Mouse (Mus musculus) neural tube, embryonic 11.5 days (tissue): Measurements from ENCODE around the gene Acod1. TPM values are rescaled to one million over a fixed set of nuclear protein-coding genes. Genes with fewer than 3 reads are reported as not detected.

ENCODE experiments used
- ATAC-seq: fragments of 200-750 bp; cut with Nextera tagmentation; 2 replicates; pipeline ENCODE4 v1.8.0; 2017; ENCODE audit warnings: moderate number of reproducible peaks, mild to moderate bottlenecking, moderate TSS enrichment, moderate library complexity; ENCODE audit not compliant: insufficient read depth, low FRiP score, low TSS enrichment
- DNase-seq: peaks from one replicate; pipeline ENCODE4 v3.0.0-alpha.2; 2015; ENCODE audit warnings: low spot score
- H3K27ac ChIP-seq: fragments of 300-500 bp; sonication (generic); 2 replicates; pipeline ENCODE4 v1.5.1; 2014; ENCODE audit warnings: low read depth, mild to moderate bottlenecking, low read length
- H3K27me3 ChIP-seq: fragments of 300-500 bp; sonication (generic); 2 replicates; pipeline ENCODE4 v1.6.1; 2014; ENCODE audit warnings: mild to moderate bottlenecking, low read length, mixed read lengths; ENCODE audit not compliant: control insufficient read depth, insufficient read depth
- H3K36me3 ChIP-seq: fragments of 300-500 bp; sonication (generic); 2 replicates; pipeline ENCODE4 v1.6.1; 2014; ENCODE audit warnings: mild to moderate bottlenecking, low read length, moderate library complexity, mixed read lengths; ENCODE audit not compliant: control insufficient read depth, insufficient read depth
- H3K4me1 ChIP-seq: fragments of 300-500 bp; sonication (generic); 2 replicates; pipeline ENCODE4 v1.6.1; 2014; ENCODE audit warnings: low read length, mixed read lengths; ENCODE audit not compliant: control insufficient read depth, insufficient read depth
- H3K4me2 ChIP-seq: fragments of 300-500 bp; sonication (generic); 2 replicates; pipeline ENCODE4 v1.6.1; 2014; ENCODE audit warnings: low read depth, mild to moderate bottlenecking, moderate library complexity
- H3K4me3 ChIP-seq: fragments of 300-500 bp; sonication (generic); 2 replicates; pipeline ENCODE4 v1.5.1; 2014; ENCODE audit warnings: low read depth, low read length
- H3K9ac ChIP-seq: fragments of 300-500 bp; sonication (generic); 2 replicates; pipeline ENCODE4 v1.6.1; 2014; ENCODE audit warnings: mild to moderate bottlenecking, low read length
- H3K9me3 ChIP-seq: fragments of 300-500 bp; sonication (generic); 2 replicates; pipeline ENCODE4 v1.6.1; 2016; ENCODE audit warnings: low read length; ENCODE audit not compliant: control insufficient read depth
- WGBS: fragments of 180-500 bp; shearing (Covaris S2); extraction: QIAGEN DNeasy Blood & Tissue Kit; methylation state at CpG from one replicate; pipeline ENCODE4 v1.1.7; 2014; 5-methylcytosine and 5-hydroxymethylcytosine counted together
- polyA plus RNA-seq: library from polyadenylated mRNA; unstranded; fragments of >200 nt; fragmentation: Nextera tagmentation; extraction: Ambion mirVana; gene quantifications from 2 replicates; pipeline ENCODE4 v1.2.1, GENCODE M21; 2014

Acod1 gene
- polyA plus RNA-seq, 1 experiment from 2014 or later = not detected

DNA sequence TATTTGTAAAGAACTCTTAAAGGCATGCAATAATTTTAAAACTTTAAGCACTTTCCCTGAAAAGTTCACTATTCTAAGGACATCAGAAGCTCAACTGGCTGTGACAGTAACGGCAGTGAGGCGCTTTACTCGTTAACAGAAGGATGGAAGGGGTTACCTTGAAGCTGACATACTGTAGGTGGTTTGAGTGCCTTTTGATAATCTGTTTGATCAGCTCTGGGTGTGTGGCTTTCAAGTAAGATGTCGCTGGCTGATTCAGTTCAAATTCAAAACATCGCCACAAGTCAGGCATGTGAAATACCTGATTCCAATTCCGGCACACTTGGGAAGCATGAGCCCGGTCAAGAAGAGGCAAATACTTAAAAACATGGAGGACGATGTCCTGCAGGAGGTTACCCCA is 48.3 kb downstream of the Acod1 start:
- Histone ChIP-seq H3K9me3 (no peaks in the 10 kb centered on the region), H3K27ac (no peak overlapping the region), H3K9ac (no peak overlapping the region), H3K4me1 (0 out of 2 replicates have a peak, but pooled peaks cover 3% of the 10 kb centered on the region), H3K4me3 (no peak overlapping the region), H3K27me3 (no peaks in the 10 kb centered on the region), H3K36me3 (no peaks in the 10 kb centered on the region), H3K4me2 (no peak overlapping the region)
- no peak for DNase-seq
- 91% methylated on average over 8 of the region's 8 CpGs for WGBS
- ATAC-seq = no peak

DNA sequence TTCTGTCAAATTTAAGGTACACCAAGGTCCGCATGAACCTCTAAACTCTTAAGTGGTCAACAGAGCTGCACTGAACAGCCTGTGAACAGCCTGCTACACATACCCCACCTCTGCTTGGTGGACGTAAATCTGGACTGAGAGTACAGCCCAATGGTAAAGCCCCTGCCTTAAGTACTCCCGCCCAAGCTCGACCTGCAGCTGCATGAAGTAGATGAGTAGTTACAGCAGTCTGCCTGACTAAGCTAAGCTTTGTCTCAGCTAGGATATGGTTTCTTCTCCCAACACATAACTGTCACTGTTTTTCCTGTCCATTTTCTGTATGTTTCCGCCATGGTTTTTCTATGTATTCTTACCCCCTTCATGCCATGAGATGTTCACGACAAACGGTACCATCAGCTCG is 49.0 kb downstream of the Acod1 start:
- Histone ChIP-seq H3K4me2 (no peak overlapping the region), H3K4me3 (no peak overlapping the region), H3K9me3 (no peaks in the 10 kb centered on the region), H3K36me3 (no peaks in the 10 kb centered on the region), H3K27ac (no peak overlapping the region), H3K4me1 (0 out of 2 replicates have a peak, but pooled peaks cover 3% of the 10 kb centered on the region), H3K9ac (no peak overlapping the region), H3K27me3 (no peaks in the 10 kb centered on the region)
- ATAC-seq = no peak
- DNase-seq = no peak
- WGBS = 89% methylated on average over 8 of the region's 8 CpGs

DNA sequence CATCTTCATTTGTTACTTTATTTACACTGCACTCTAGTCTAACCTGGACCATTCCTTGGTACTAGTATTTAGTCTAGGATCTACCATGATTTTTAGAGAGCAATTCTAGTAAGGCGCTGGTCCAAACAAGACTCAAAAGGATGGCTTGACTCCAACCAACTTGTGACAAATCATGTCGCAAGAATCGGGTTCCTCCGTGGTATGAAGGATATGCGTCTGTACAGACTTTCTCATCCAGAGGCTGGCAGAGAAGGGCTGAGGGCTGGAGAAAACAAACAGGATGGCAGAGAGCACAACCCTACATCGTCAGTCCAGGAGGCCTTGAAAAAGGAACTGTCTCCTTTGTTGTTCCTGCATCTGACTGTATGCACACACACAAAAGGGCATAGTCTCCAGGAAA is 49.8 kb downstream of the Acod1 start:
- no peak overlapping the region for H3K9ac ChIP-seq
- no peak overlapping the region for H3K4me3 ChIP-seq
- no peaks in the 10 kb centered on the region for H3K27me3 ChIP-seq
- H3K4me1 ChIP-seq = 0 out of 2 replicates have a peak, but pooled peaks cover 3% of the 10 kb centered on the region
- DNase-seq = no peak
- no peaks in the 10 kb centered on the region for H3K36me3 ChIP-seq
- H3K9me3 ChIP-seq = no peaks in the 10 kb centered on the region
- ATAC-seq = no peak
- H3K4me2 ChIP-seq = no peak overlapping the region
- no peak overlapping the region for H3K27ac ChIP-seq
- 83% methylated on average over 6 of the region's 6 CpGs for WGBS

DNA sequence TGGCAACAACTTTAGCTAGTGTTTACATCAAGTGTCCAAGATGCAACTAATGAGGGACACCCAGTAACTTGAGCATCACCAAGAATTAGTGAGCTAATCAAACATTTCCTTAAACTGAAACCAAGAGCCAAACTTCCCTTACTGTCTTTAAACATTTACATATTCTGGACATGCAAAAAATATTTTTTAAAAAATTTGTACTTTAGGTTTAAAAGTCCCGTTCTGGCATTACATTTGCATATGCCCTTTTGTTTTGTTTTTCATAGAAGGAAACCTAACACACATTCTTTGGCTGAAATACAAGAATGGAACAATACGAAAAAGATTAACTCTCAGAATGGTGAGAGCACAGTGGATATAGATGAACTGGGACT is 51.4 kb downstream of the Acod1 start:
- Histone ChIP-seq H3K4me1 (0 out of 2 replicates have a peak, but pooled peaks cover 3% of the 10 kb centered on the region), H3K4me3 (peak overlapping the region; percentile 88), H3K27me3 (no peaks in the 10 kb centered on the region), H3K4me2 (peak overlapping the region; percentile 55), H3K9ac (peak overlapping the region; percentile 100), H3K9me3 (no peaks in the 10 kb centered on the region), H3K27ac (no peak overlapping the region), H3K36me3 (no peaks in the 10 kb centered on the region)
- ATAC-seq (no peak), DNase-seq (no peak)
- WGBS = 5% methylated on average over 2 of the region's 2 CpGs

DNA sequence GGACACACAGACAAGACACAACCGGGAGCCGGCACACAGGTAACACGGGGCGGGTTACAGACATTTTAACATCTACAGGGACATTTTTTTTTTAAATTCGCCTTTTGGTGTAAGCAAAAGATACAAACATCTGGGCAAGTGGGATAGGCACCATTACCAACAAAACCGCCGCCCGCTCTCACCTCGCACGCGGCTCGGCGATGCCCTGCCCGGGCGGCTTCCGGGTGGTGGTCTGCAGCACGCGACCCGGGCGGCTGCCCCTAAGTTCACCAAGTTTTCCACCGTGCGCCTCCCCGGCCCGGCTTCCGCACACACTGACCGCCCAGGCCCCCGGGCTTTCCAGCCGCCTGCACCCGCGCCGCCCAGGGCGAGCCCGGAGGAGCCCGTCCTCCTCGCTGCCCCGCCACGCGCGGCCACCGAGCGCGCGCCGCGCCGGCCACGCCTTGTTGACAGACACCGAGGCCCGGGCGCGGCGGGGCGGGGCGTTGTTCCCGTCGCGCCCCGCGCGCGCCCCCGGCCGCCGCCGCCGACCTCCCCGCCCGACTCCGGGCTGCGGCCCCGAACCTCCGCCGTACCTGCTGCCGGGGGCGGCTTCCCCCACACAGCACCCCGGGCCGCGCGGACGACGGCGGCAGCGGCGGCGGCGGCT is 51.9 kb downstream of the Acod1 start:
- ATAC-seq = peak; percentile 81
- H3K27me3 ChIP-seq = no peaks in the 10 kb centered on the region
- H3K9ac ChIP-seq = peak overlapping the region; percentile 100
- peak; percentile 87 for DNase-seq
- H3K4me3 ChIP-seq = peak overlapping the region; percentile 88
- H3K27ac ChIP-seq = peak overlapping the region; percentile 99
- 0 out of 2 replicates have a peak, but pooled peaks cover 3% of the 10 kb centered on the region for H3K4me1 ChIP-seq
- no peaks in the 10 kb centered on the region for H3K9me3 ChIP-seq
- peak overlapping the region; percentile 55 for H3K4me2 ChIP-seq
- H3K36me3 ChIP-seq = no peaks in the 10 kb centered on the region
- under 1% methylated on average over 66 of the region's 86 CpGs for WGBS

DNA sequence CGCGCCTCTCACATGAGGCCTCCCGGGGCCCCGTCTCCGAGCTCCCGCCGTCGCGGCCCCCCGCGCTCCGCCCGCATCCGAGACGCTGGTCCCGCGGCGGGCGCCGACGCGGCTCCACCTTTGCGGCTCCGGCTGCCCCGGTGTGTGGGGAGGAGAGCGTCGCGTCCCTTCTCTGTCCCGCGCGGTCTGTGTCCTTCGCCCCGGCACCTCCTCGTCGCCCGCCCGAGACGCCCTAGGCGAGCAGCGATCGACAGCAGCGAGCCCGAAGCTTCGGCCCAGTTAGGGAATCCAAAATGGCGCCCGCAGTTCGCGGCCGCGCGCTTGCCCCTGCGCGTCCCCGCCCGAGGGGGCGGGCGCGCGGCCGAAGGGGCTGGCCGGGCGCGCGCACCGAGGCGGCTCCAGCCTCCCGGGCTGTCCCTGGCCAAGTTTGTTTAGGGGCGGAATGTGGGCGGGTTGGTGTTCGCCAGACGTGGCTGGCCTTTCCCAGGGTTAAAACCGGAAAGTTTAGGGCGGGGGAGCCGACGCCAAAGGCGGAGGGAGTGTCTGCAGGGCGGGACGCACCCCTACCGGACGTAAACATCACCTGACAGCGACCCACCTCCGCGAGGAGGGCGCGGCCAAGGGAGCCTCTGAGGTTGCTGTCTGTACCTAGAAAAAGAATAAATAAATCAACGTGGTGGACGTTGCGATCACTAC is 52.6 kb downstream of the Acod1 start, which contains the start of gene Fbxl3:
Gene Fbxl3 (minus strand): TSS at position 329 of the 696 bp plus-strand sequence.
- Histone ChIP-seq H3K27me3 (no peaks in the 10 kb centered on the region), H3K4me2 (peak within 1 kb of the TSS; percentile 55), H3K4me1 (0 out of 2 replicates have a peak, but pooled peaks cover 3% of the 10 kb centered on the region), H3K4me3 (peak within 1 kb of the TSS; percentile 88), H3K9me3 (no peaks in the 10 kb centered on the region), H3K36me3 (no peaks in the 10 kb centered on the region), H3K9ac (peak within 1 kb of the TSS; percentile 100), H3K27ac (peak within 1 kb of the TSS; percentile 99)
- peak; percentile 90 for DNase-seq
- ATAC-seq = peak; percentile 86
- WGBS = under 1% methylated on average over 67 of the region's 88 CpGs

DNA sequence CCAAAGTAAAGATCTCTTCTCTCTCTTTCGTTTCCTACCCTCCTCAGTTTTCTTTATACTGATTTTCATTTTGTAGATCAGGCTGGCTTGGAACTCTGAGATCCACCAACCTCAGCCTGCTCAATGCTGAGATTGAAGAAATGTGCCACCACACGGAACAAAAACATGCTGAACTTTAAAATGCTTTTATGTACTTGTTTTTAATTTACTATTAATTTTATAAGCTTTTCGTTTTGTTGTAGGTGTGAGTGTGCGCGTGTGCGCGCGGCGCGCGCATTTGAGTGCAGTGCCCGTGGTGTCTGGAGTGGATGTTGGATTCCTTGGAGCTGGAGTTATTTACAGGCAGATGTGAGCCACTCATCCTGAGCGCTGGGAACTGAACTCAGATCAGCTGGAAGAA is 53.5 kb downstream of the Acod1 start:
- 86% methylated on average over 13 of the region's 13 CpGs for WGBS
- no peak overlapping the region for H3K4me3 ChIP-seq
- H3K36me3 ChIP-seq = no peaks in the 10 kb centered on the region
- 0 out of 2 replicates have a peak, but pooled peaks cover 3% of the 10 kb centered on the region for H3K4me1 ChIP-seq
- H3K9me3 ChIP-seq = no peaks in the 10 kb centered on the region
- no peak overlapping the region for H3K9ac ChIP-seq
- H3K27ac ChIP-seq = no peak overlapping the region
- ATAC-seq = no peak
- no peak overlapping the region for H3K4me2 ChIP-seq
- no peak for DNase-seq
- no peaks in the 10 kb centered on the region for H3K27me3 ChIP-seq

DNA sequence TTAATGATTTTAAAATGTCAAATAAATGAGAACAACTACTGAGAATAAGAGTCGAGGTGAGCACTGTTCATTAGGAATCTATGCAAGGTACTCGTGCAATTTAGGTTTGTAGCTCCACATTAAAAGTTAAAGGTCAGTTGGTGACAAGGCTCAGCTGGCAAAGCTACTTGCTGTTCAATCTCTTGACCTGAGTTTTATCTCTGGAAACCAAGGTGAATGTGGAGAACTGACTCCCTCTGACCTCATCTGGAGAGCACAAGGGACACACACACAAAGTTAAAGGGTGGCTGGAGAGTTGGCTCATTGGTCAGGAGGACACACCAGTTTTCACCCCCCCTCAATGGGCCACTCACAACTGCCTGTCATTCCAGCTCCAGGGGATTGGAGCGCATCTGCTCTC is 54.4 kb downstream of the Acod1 start:
- Histone ChIP-seq H3K27ac (no peak overlapping the region), H3K9ac (no peak overlapping the region), H3K4me2 (no peak overlapping the region), H3K27me3 (no peaks in the 10 kb centered on the region), H3K4me1 (0 out of 2 replicates have a peak, but pooled peaks cover 3% of the 10 kb centered on the region), H3K4me3 (no peak overlapping the region), H3K36me3 (no peaks in the 10 kb centered on the region), H3K9me3 (no peaks in the 10 kb centered on the region)
- ATAC-seq (no peak), DNase-seq (no peak)
- 82% methylated on average over 3 of the region's 3 CpGs for WGBS

DNA sequence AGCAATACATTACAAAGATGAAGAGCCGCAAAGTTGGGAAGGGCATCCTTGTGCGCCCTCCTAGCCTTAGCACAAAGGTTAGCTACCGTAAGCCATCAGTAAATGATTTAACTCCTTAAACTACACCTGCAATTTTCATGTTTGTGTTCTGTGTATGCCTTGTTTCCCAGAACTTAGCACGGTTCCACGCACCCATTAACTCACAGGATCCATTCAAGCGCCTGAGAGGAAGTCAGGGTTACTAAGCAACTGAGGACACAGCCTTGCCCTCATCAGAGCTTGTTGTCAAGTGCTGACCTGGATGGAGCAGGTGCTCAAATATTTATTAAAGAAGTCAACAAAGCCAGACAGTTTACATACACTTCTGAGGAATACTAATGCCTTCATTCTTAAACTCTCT is 55.5 kb downstream of the Acod1 start:
- no peaks in the 10 kb centered on the region for H3K27me3 ChIP-seq
- 0 out of 2 replicates have a peak, but pooled peaks cover 2% of the 10 kb centered on the region for H3K4me1 ChIP-seq
- no peaks in the 10 kb centered on the region for H3K9me3 ChIP-seq
- no peak for ATAC-seq
- no peak overlapping the region for H3K9ac ChIP-seq
- no peak overlapping the region for H3K4me2 ChIP-seq
- 70% methylated on average over 6 of the region's 6 CpGs for WGBS
- H3K36me3 ChIP-seq = no peaks in the 10 kb centered on the region
- no peak overlapping the region for H3K4me3 ChIP-seq
- DNase-seq = no peak
- H3K27ac ChIP-seq = no peak overlapping the region
